ENCODE assay signal across 24 mouse cellular contexts in the genomic region with DNA sequence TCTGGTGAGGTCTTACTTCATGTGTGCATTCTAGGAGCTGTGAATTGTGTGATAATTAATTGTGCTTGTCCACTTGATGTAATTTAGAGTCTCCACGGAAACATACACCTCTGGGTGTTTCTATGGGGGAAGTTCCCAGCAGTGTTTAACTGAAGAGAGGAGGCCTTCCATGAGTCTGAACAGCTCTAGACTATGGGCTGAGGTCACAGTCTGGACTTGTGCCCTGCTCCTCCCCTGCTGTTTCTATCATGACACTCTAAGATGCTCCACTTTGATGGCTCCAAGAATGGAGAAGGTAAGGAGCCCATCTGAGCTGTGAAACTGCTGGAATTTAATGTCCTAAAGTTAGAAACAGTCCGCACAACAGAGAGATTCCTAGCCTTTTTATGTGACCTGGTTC. TPM values are rescaled to one million over a fixed set of nuclear protein-coding genes. Genes with fewer than 3 reads are reported as not detected.
DNase-seq lines count a peak whose midpoint lies in the region; ATAC-seq and TF ChIP-seq lines count a peak whose summit lies in the region.
"Had no signal": no experiment of that assay in that cellular context is flagged by ENCODE, and none has a peak within 500 bp of the region (broad histone marks: within the 10 kb centered on the region; RNA-seq: fewer than 3 reads in every experiment).

No protein-coding gene starts in this region.

- H3K27ac ChIP-seq in hindbrain, embryonic 13.5 days: no peak overlapping the region
- no peak overlapping the region for H3K27ac ChIP-seq in hindbrain, embryonic 14.5 days
- H3K27ac ChIP-seq in embryonic facial prominence, embryonic 10.5 days (replicated peaks): no peak overlapping the region
- H3K27ac ChIP-seq: hindbrain, embryonic 15.5 days; limb, embryonic 13.5 days; liver, embryonic 14.5 days; midbrain, embryonic 13.5 days; neural tube, embryonic 12.5 days had no signal

- no peaks in the 10 kb centered on the region for H3K27me3 ChIP-seq in hindbrain, embryonic 13.5 days
- H3K27me3 ChIP-seq in hindbrain, embryonic 14.5 days (ENCODE audit: control insufficient read depth, insufficient read depth, low read length): no peaks in the 10 kb centered on the region
- H3K27me3 ChIP-seq in embryonic facial prominence, embryonic 10.5 days (replicated peaks; ENCODE audit: low read depth, poor library complexity, severe bottlenecking): no peaks in the 10 kb centered on the region
- H3K27me3 ChIP-seq: heart, embryonic 12.5 days; hindbrain, embryonic 15.5 days; limb, embryonic 13.5 days; midbrain, embryonic 13.5 days; neural tube, embryonic 12.5 days had no signal

- H3K4me1 ChIP-seq in hindbrain, embryonic 13.5 days (replicated peaks): peaks cover 6% of the 10 kb centered on the region
- H3K4me1 ChIP-seq in hindbrain, embryonic 14.5 days (replicated peaks; ENCODE audit: control insufficient read depth, insufficient read depth, low read length): no peaks in the 10 kb centered on the region; the same call in 1 of the 2 replicates
- no peaks in the 10 kb centered on the region for H3K4me1 ChIP-seq in lung, adult 2 months (ENCODE audit: control insufficient read depth, insufficient read depth, low read length)
- peaks cover 6% of the 10 kb centered on the region for H3K4me1 ChIP-seq in embryonic facial prominence, embryonic 10.5 days
- H3K4me1 ChIP-seq: heart, embryonic 12.5 days; hindbrain, embryonic 15.5 days; midbrain, embryonic 13.5 days; neural tube, embryonic 12.5 days had no signal

- no peaks in the 10 kb centered on the region for H3K36me3 ChIP-seq in hindbrain, embryonic 13.5 days
- H3K36me3 ChIP-seq in hindbrain, embryonic 14.5 days (replicated peaks; ENCODE audit: control insufficient read depth, insufficient read depth): no peaks in the 10 kb centered on the region
- H3K36me3 ChIP-seq in embryonic facial prominence, embryonic 10.5 days (replicated peaks): no peaks in the 10 kb centered on the region
- H3K36me3 ChIP-seq: G1E; heart, embryonic 12.5 days; hindbrain, embryonic 15.5 days; limb, embryonic 13.5 days; midbrain, embryonic 13.5 days; neural tube, embryonic 12.5 days had no signal

- no peak for TF ChIP-seq POLR2A in lung, adult 2 months (IDR thresholded peaks at IDR 0.05; ENCODE audit: borderline replicate concordance, extremely low read depth, low read depth, low read length)

- peak; percentile 61; the same call in 1 of the 2 replicates for ATAC-seq in hindbrain, embryonic 13.5 days (ENCODE audit: low FRiP score)
- ATAC-seq in hindbrain, embryonic 14.5 days (ENCODE audit: low FRiP score): no peak
- ATAC-seq: midbrain, embryonic 13.5 days had no signal

- no peak overlapping the region for H3K4me3 ChIP-seq in hindbrain, embryonic 13.5 days
- no peak overlapping the region for H3K4me3 ChIP-seq in hindbrain, embryonic 14.5 days (replicated peaks; ENCODE audit: low read length)
- H3K4me3 ChIP-seq in lung, adult 2 months (replicated peaks; ENCODE audit: extremely low read depth, low read depth, low read length): no peak overlapping the region
- no peak overlapping the region for H3K4me3 ChIP-seq in embryonic facial prominence, embryonic 10.5 days
- H3K4me3 ChIP-seq: heart, embryonic 12.5 days; hindbrain, embryonic 15.5 days; limb, embryonic 13.5 days; midbrain, embryonic 13.5 days; neural tube, embryonic 12.5 days had no signal

- no peak overlapping the region for H3K9ac ChIP-seq in hindbrain, embryonic 13.5 days
- no peak overlapping the region for H3K9ac ChIP-seq in hindbrain, embryonic 14.5 days
- H3K9ac ChIP-seq: heart, embryonic 12.5 days; hindbrain, embryonic 15.5 days; limb, embryonic 13.5 days; liver, embryonic 14.5 days; midbrain, embryonic 13.5 days; neural tube, embryonic 12.5 days had no signal

- WGBS in hindbrain, embryonic 13.5 days: 57% methylated on average over 2 of the region's 2 CpGs
- WGBS in hindbrain, embryonic 14.5 days: 51% methylated on average over 2 of the region's 2 CpGs
- WGBS in lung, adult 2 months: 72% methylated on average over 2 of the region's 2 CpGs
- WGBS in embryonic facial prominence, embryonic 10.5 days: 84% methylated on average over 2 of the region's 2 CpGs

- TF ChIP-seq CTCF in lung, adult 2 months (IDR thresholded peaks at IDR 0.05; ENCODE audit: insufficient read depth, low read length): no peak

- DNase-seq in adrenal gland, postnatal 14 days: peak; percentile 21
- no peak for DNase-seq in adrenal gland, postnatal 25 days
- DNase-seq in hindbrain, embryonic 14.5 days (ENCODE audit: low spot score): no peak
- DNase-seq in lung, postnatal 10 days: peak; percentile 14
- no peak for DNase-seq in lung, adult 2 months
- peak; percentile 20 to 36 for DNase-seq in kidney, postnatal 4 days
- DNase-seq in embryonic facial prominence, embryonic 10.5 days (ENCODE audit: low spot score): no peak
- DNase-seq: cerebellum, adult 8-10 months; heart, postnatal 14 days; layer of hippocampus, adult 9-11 months; right cerebral cortex, adult 18-20 months; thymus, postnatal 14 days had no signal

- H3K9me3 ChIP-seq in hindbrain, embryonic 13.5 days: no peaks in the 10 kb centered on the region
- H3K9me3 ChIP-seq in hindbrain, embryonic 14.5 days (ENCODE audit: control insufficient read depth, low read length): no peaks in the 10 kb centered on the region
- no peaks in the 10 kb centered on the region for H3K9me3 ChIP-seq in embryonic facial prominence, embryonic 10.5 days
- H3K9me3 ChIP-seq: G1E; heart, embryonic 12.5 days; hindbrain, embryonic 15.5 days; limb, embryonic 13.5 days; midbrain, embryonic 13.5 days; neural tube, embryonic 12.5 days had no signal

- no peak overlapping the region for H3K4me2 ChIP-seq in hindbrain, embryonic 13.5 days
- no peak overlapping the region for H3K4me2 ChIP-seq in hindbrain, embryonic 14.5 days (replicated peaks)
- H3K4me2 ChIP-seq: heart, embryonic 12.5 days; hindbrain, embryonic 15.5 days; limb, embryonic 13.5 days; midbrain, embryonic 13.5 days; neural tube, embryonic 12.5 days had no signal

RNA-seq across cellular contexts. Expression of a gene that starts 24.1 kb away (rescaled TPM):
- total RNA-seq in adrenal gland, postnatal 14 days (2021): not detected in 2 replicates
- total RNA-seq in adrenal gland, postnatal 25 days (2021): not detected in 2 replicates
- not detected in 2 replicates for polyA plus RNA-seq in hindbrain, embryonic 13.5 days (2015; fragmentation: Nextera tagmentation; extraction: Ambion mirVana)
- not detected in 2 replicates for polyA plus RNA-seq in hindbrain, embryonic 14.5 days (2014; fragmentation: Nextera tagmentation; extraction: Ambion mirVana)
- polyA plus RNA-seq in lung, adult 2 months (2012; rRNA removed): not detected in 2 replicates
- not detected in 2 replicates for polyA plus RNA-seq in embryonic facial prominence, embryonic 10.5 days (2016; fragmentation: Nextera tagmentation; extraction: Ambion mirVana)
- total RNA-seq: G1E; heart, postnatal 14 days; left cerebral cortex, adult 8-10 months had no signal
- polyA plus RNA-seq: forebrain, embryonic 11.5 days; G1E; gonadal fat pad, adult 2 months; heart, embryonic 12.5 days; hindbrain, embryonic 15.5 days; limb, embryonic 13.5 days; liver, embryonic 14.5 days; midbrain, embryonic 13.5 days; neural tube, embryonic 12.5 days; testis, adult 2 months had no signal

Comparison
In these comparisons a context has a peak if more than half of its experiments do, and no peak if none do; other contexts are left out.
1. DNase-seq: peak in adrenal gland, postnatal 14 days (single experiment), lung, postnatal 10 days (single experiment) and kidney, postnatal 4 days (2 of 2); none in adrenal gland, postnatal 25 days (single experiment), hindbrain, embryonic 14.5 days (single experiment), lung, adult 2 months (single experiment) and embryonic facial prominence, embryonic 10.5 days (single experiment).